Mouse (Mus musculus) mouse embryonic stem cell (cell line): ENCODE measurements at regions not wholly inside any gene's neighbourhood (a gene's known extent, or its start where the extent isn't known, plus 50 kb on each side); places are given as distances from the start of the nearest gene placed in this dataset.

Experiments
- in situ Hi-C, 2 experiments: fragments of 300-500 bp; cut with MboI; formaldehyde crosslinking; loops; 1 replicate in 1 of 2; 3 replicates in 1 of 2; pipeline ENCODE4 v1.14.3; 2019 to 2020; ENCODE audit warnings: low sequenced_read_pairs in 2 of 2, low pct_unique_long_range_greater_than_20kb in 1 of 2, mixed read lengths in 1 of 2; ENCODE audit not compliant: unreplicated experiment in 1 of 2

GRCm38 (mm10) chr11:112345133-112345532, 436.9 kb upstream of the Sox9 start:
- in situ Hi-C loops, result no loop called here

GRCm38 (mm10) chr11:112345586-112345985, 436.4 kb upstream of the Sox9 start:
- in situ Hi-C loops, result no loop called here

GRCm38 (mm10) chr11:112346089-112346488, 435.9 kb upstream of the Sox9 start:
- in situ Hi-C loops, result no loop called here

- in situ Hi-C loops, result no loop called here
These were observed 435.5 kb upstream of the Sox9 start for GRCm38 (mm10) chr11:112346532-112346931.

- in situ Hi-C loops, result no loop called here
These were observed 426.7 kb upstream of the Sox9 start for GRCm38 (mm10) chr11:112355311-112355710.

- in situ Hi-C loops, result no loop called here
These were observed 415.3 kb upstream of the Sox9 start for GRCm38 (mm10) chr11:112366715-112367114.

GRCm38 (mm10) chr11:112370941-112371340, 411.1 kb upstream of the Sox9 start:
- in situ Hi-C loops, result no loop called here

GRCm38 (mm10) chr11:112400069-112400468, 382.0 kb upstream of the Sox9 start:
- in situ Hi-C loops, result no loop called here

GRCm38 (mm10) chr11:112407681-112408080, 374.3 kb upstream of the Sox9 start:
- in situ Hi-C loops, result no loop called here

GRCm38 (mm10) chr11:112412434-112412833, 369.6 kb upstream of the Sox9 start:
- in situ Hi-C loops, result no loop called here

GRCm38 (mm10) chr11:112442639-112443038, 339.4 kb upstream of the Sox9 start:
- in situ Hi-C loops, result no loop called here

GRCm38 (mm10) chr11:112443890-112444289, 338.1 kb upstream of the Sox9 start:
- in situ Hi-C loops, result no loop called here

- in situ Hi-C loops, result no loop called here
These were observed 332.4 kb upstream of the Sox9 start for GRCm38 (mm10) chr11:112449632-112450031.

GRCm38 (mm10) chr11:112450227-112450626, 331.8 kb upstream of the Sox9 start:
- in situ Hi-C loops, result no loop called here

GRCm38 (mm10) chr11:112458075-112458474, 323.9 kb upstream of the Sox9 start:
- in situ Hi-C loops, result no loop called here

GRCm38 (mm10) chr11:112463121-112463520, 318.9 kb upstream of the Sox9 start:
- in situ Hi-C loops, result no loop called here

- in situ Hi-C loops, result no loop called here
These were observed 317.6 kb upstream of the Sox9 start for GRCm38 (mm10) chr11:112464386-112464785.

GRCm38 (mm10) chr11:112470336-112470735, 311.7 kb upstream of the Sox9 start:
- in situ Hi-C loops, result no loop called here

- in situ Hi-C loops, result no loop called here
These were observed 308.8 kb upstream of the Sox9 start for GRCm38 (mm10) chr11:112473237-112473636.

GRCm38 (mm10) chr11:112473681-112474080, 308.3 kb upstream of the Sox9 start:
- in situ Hi-C loops, result no loop called here

GRCm38 (mm10) chr11:112480360-112480759, 301.7 kb upstream of the Sox9 start:
- in situ Hi-C loops, result no loop called here
